Mouse (Mus musculus): ENCODE results near the gene Trim2.

Gene Trim2

GRCm38 (mm10) chr3:84284796-84285195 lies 21.9 kb downstream of the Trim2 start:
- DNase-seq = no peak

- DNase-seq = no peak
Observed at GRCm38 (mm10) chr3:84283524-84283923, 23.2 kb downstream of the Trim2 start.

- DNase-seq = no peak
Observed at GRCm38 (mm10) chr3:84281936-84282371, 24.7 kb downstream of the Trim2 start.

GRCm38 (mm10) chr3:84278809-84279208 lies 27.9 kb downstream of the Trim2 start:
- DNase-seq = no peak

GRCm38 (mm10) chr3:84275124-84275523 lies 31.6 kb downstream of the Trim2 start:
- DNase-seq = no peak

GRCm38 (mm10) chr3:84272293-84273015 lies 34.2 kb downstream of the Trim2 start:
- no peak for DNase-seq

- no peak for DNase-seq
Observed at GRCm38 (mm10) chr3:84271794-84272193, 34.9 kb downstream of the Trim2 start.

- no peak for DNase-seq
Observed at GRCm38 (mm10) chr3:84271058-84271457, 35.6 kb downstream of the Trim2 start.

GRCm38 (mm10) chr3:84270624-84270995 lies 36.1 kb downstream of the Trim2 start:
- no peak for DNase-seq

GRCm38 (mm10) chr3:84269987-84270623 lies 36.6 kb downstream of the Trim2 start:
- DNase-seq = no peak

GRCm38 (mm10) chr3:84268434-84268833 lies 38.2 kb downstream of the Trim2 start:
- no peak for DNase-seq

- DNase-seq = no peak
Observed at GRCm38 (mm10) chr3:84266391-84266931, 40.2 kb downstream of the Trim2 start.

- DNase-seq = no peak
Observed at GRCm38 (mm10) chr3:84265084-84265483, 41.6 kb downstream of the Trim2 start.

GRCm38 (mm10) chr3:84264395-84264794 lies 42.3 kb downstream of the Trim2 start:
- DNase-seq = no peak

GRCm38 (mm10) chr3:84262804-84263203 lies 43.9 kb downstream of the Trim2 start:
- DNase-seq = no peak

- no peak for DNase-seq
Observed at GRCm38 (mm10) chr3:84261863-84262262, 44.8 kb downstream of the Trim2 start.

GRCm38 (mm10) chr3:84260837-84261236 lies 45.8 kb downstream of the Trim2 start:
- no peak for DNase-seq

- DNase-seq = peak in 1 of 2 experiments; percentile 8
Observed at GRCm38 (mm10) chr3:84260024-84260535, 46.6 kb downstream of the Trim2 start.

- DNase-seq = peak; percentile 62 to 68
Observed at GRCm38 (mm10) chr3:84259281-84260023, 47.2 kb downstream of the Trim2 start.

- no peak for DNase-seq
Observed at GRCm38 (mm10) chr3:84258518-84259031, 48.1 kb downstream of the Trim2 start.

GRCm38 (mm10) chr3:84257989-84258517 lies 48.6 kb downstream of the Trim2 start:
- DNase-seq = no peak

GRCm38 (mm10) chr3:84254520-84254878 lies 52.2 kb downstream of the Trim2 start:
- no peak for DNase-seq

All from thymus, postnatal 36 days (tissue).